Mouse (Mus musculus) MEL (cell line): ENCODE data around the gene Tapbp. TPM values are rescaled to one million over a fixed set of nuclear protein-coding genes. Genes with fewer than 3 reads are reported as not detected.

Experiments
- DNase-seq: peaks from one replicate; pipeline ENCODE4 v3.0.0; 2011; ENCODE audit warnings: low read depth, low spot score
- H3K27ac ChIP-seq: 2 replicates; pipeline ENCODE4 v1.5.1; 2012; ENCODE audit warnings: low read depth, mild to moderate bottlenecking, control low read depth, low read length, moderate library complexity; ENCODE audit not compliant: control insufficient read depth
- H3K27me3 ChIP-seq, 2 experiments: fragments of 150-350 bp in 1 of 2; sonication (generic) in 1 of 2; 2 replicates each; pipeline ENCODE4 v1.6.1; 2012; ENCODE audit warnings: low read length in 2 of 2, mild to moderate bottlenecking in 2 of 2, improper control_type of control experiment in 1 of 2, moderate library complexity in 1 of 2; ENCODE audit not compliant: insufficient read depth in 2 of 2, control insufficient read depth in 1 of 2
- H3K36me3 ChIP-seq, 2 experiments: 2 replicates each; pipeline ENCODE4 v1.6.1; 2012 to 2014; ENCODE audit warnings: low read length in 2 of 2, improper control_type of control experiment in 1 of 2, inconsistent platforms in 1 of 2, mild to moderate bottlenecking in 1 of 2; ENCODE audit not compliant: insufficient read depth in 2 of 2, control insufficient read depth in 1 of 2
- H3K4me1 ChIP-seq, 2 experiments: fragments of 150-350 bp in 1 of 2; sonication (generic) in 1 of 2; 2 replicates each; pipeline ENCODE4 v1.6.1; 2012; ENCODE audit warnings: low read length in 2 of 2, improper control_type of control experiment in 1 of 2, mild to moderate bottlenecking in 1 of 2; ENCODE audit not compliant: insufficient read depth in 2 of 2, control insufficient read depth in 1 of 2
- H3K4me3 ChIP-seq, 2 experiments: fragments of 150-350 bp in 1 of 2; sonication (generic) in 1 of 2; 2 replicates each; pipeline ENCODE4 v1.5.1; 2012; ENCODE audit warnings: low read depth in 2 of 2, low read length in 2 of 2, mild to moderate bottlenecking in 2 of 2, moderate library complexity in 2 of 2, control low read depth in 1 of 2, improper control_type of control experiment in 1 of 2; ENCODE audit not compliant: control insufficient read depth in 1 of 2, insufficient read depth in 1 of 2
- H3K79me2 ChIP-seq: 2 replicates; pipeline ENCODE4 v1.6.1; 2012; ENCODE audit warnings: mild to moderate bottlenecking, low read length, moderate library complexity; ENCODE audit not compliant: control insufficient read depth, poor library complexity, insufficient read depth
- H3K9ac ChIP-seq: 2 replicates; pipeline ENCODE4 v1.6.1; 2012; ENCODE audit warnings: low read depth, mild to moderate bottlenecking, control low read depth, low read length, moderate library complexity; ENCODE audit not compliant: control insufficient read depth, poor library complexity, severe bottlenecking
- H3K9me3 ChIP-seq: fragments of 150-350 bp; sonication (generic); replicated peaks from 2 replicates; pipeline ENCODE4 v1.6.1; 2012; ENCODE audit warnings: mild to moderate bottlenecking, low read length, improper control_type of control experiment, moderate library complexity; ENCODE audit not compliant: insufficient read depth
- CTCF ChIP-seq, 3 experiments: IDR thresholded peaks in 2 of 3; conservative IDR thresholded peaks in 1 of 3; 2 replicates each; pipeline ENCODE4 v1.5.1; 2011 to 2012; ENCODE audit warnings: low read length in 3 of 3, low read depth in 2 of 3, mild to moderate bottlenecking in 2 of 3, improper control_type of control experiment in 1 of 3, inconsistent platforms in 1 of 3, mixed read lengths in 1 of 3, moderate library complexity in 1 of 3; ENCODE audit not compliant: control insufficient read depth in 1 of 3, insufficient read depth in 1 of 3, poor library complexity in 1 of 3, severe bottlenecking in 1 of 3
- E2F4 ChIP-seq: IDR thresholded peaks from 2 replicates; pipeline ENCODE4 v1.6.1; 2011; ENCODE audit warnings: low read depth, low read length, improper control_type of control experiment, borderline replicate concordance
- ELF1 ChIP-seq: IDR thresholded peaks from 2 replicates; pipeline ENCODE4 v1.6.1; 2014; ENCODE audit warnings: low read depth, mild to moderate bottlenecking, inconsistent platforms, low read length, improper control_type of control experiment, moderate library complexity
- GATA1 ChIP-seq: IDR thresholded peaks from 2 replicates; pipeline ENCODE4 v1.6.1; 2011; ENCODE audit warnings: low read depth, low read length, improper control_type of control experiment
- HCFC1 ChIP-seq: IDR thresholded peaks from 2 replicates; pipeline ENCODE4 v1.6.1; 2012; ENCODE audit warnings: low read depth, mild to moderate bottlenecking, inconsistent platforms, low read length, improper control_type of control experiment, moderate library complexity
- KAT2A ChIP-seq: conservative IDR thresholded peaks from 2 replicates; pipeline ENCODE4 v1.6.1; 2012; ENCODE audit warnings: low read depth, low read length, improper control_type of control experiment, inconsistent platforms
- MAFK ChIP-seq: IDR thresholded peaks from 2 replicates; pipeline ENCODE4 v1.6.1; 2011; ENCODE audit warnings: low read depth, mild to moderate bottlenecking, low read length, improper control_type of control experiment, borderline replicate concordance
- MAX ChIP-seq: IDR thresholded peaks from 2 replicates; pipeline ENCODE4 v1.6.1; 2011; ENCODE audit warnings: low read length, improper control_type of control experiment
- MAZ ChIP-seq: IDR thresholded peaks from 2 replicates; pipeline ENCODE4 v1.6.1; 2012; ENCODE audit warnings: low read depth, mild to moderate bottlenecking, inconsistent platforms, low read length, improper control_type of control experiment
- MEF2A ChIP-seq: IDR thresholded peaks from 2 replicates; pipeline ENCODE4 v1.6.1; 2014; ENCODE audit warnings: low read depth, mild to moderate bottlenecking, inconsistent platforms, low read length, improper control_type of control experiment; ENCODE audit not compliant: poor library complexity, insufficient replicate concordance, severe bottlenecking; ENCODE audit errors: extremely low read depth
- MXI1 ChIP-seq: IDR thresholded peaks from 2 replicates; pipeline ENCODE4 v1.6.1; 2011; ENCODE audit warnings: mild to moderate bottlenecking, low read depth, low read length, improper control_type of control experiment
- MYC ChIP-seq: IDR thresholded peaks from 2 replicates; pipeline ENCODE4 v1.6.1; 2011; ENCODE audit warnings: low read depth, mild to moderate bottlenecking, low read length, improper control_type of control experiment, moderate library complexity
- NELFE ChIP-seq: IDR thresholded peaks from 2 replicates; pipeline ENCODE4 v1.6.1; 2011; ENCODE audit warnings: low read depth, low read length, improper control_type of control experiment
- POLR2A ChIP-seq, 2 experiments: IDR thresholded peaks; 2 replicates each; pipeline ENCODE4 v1.6.1; 2011 to 2012; ENCODE audit warnings: low read length in 2 of 2, mild to moderate bottlenecking in 2 of 2, control low read depth in 1 of 2, improper control_type of control experiment in 1 of 2, low read depth in 1 of 2, moderate library complexity in 1 of 2; ENCODE audit not compliant: control insufficient read depth in 1 of 2, insufficient read depth in 1 of 2, poor library complexity in 1 of 2
- POLR2AphosphoS5 ChIP-seq: IDR thresholded peaks from 2 replicates; pipeline ENCODE4 v1.6.1; 2012; ENCODE audit warnings: low read depth, borderline replicate concordance, mild to moderate bottlenecking, inconsistent platforms, low read length, moderate library complexity, mixed read lengths
- SMC3 ChIP-seq: IDR thresholded peaks from 2 replicates; pipeline ENCODE4 v1.6.1; 2011; ENCODE audit warnings: low read depth, low read length, improper control_type of control experiment
- UBTF ChIP-seq: IDR thresholded peaks from 2 replicates; pipeline ENCODE4 v1.6.1; 2012; ENCODE audit warnings: low read depth, mild to moderate bottlenecking, inconsistent platforms, low read length, improper control_type of control experiment, moderate library complexity, borderline replicate concordance; ENCODE audit not compliant: insufficient read depth
- USF1 ChIP-seq: IDR thresholded peaks from 2 replicates; pipeline ENCODE4 v1.6.1; 2014; ENCODE audit warnings: low read depth, mild to moderate bottlenecking, inconsistent platforms, low read length, improper control_type of control experiment, moderate library complexity
- USF2 ChIP-seq, 2 experiments: IDR thresholded peaks; 2 replicates each; pipeline ENCODE4 v1.6.1; 2011 to 2012; ENCODE audit warnings: improper control_type of control experiment in 2 of 2, low read length in 2 of 2, borderline replicate concordance in 1 of 2, inconsistent platforms in 1 of 2, low read depth in 1 of 2, mild to moderate bottlenecking in 1 of 2; ENCODE audit not compliant: insufficient read depth in 1 of 2
- ZC3H11A ChIP-seq: IDR thresholded peaks from 2 replicates; pipeline ENCODE4 v1.6.1; 2012; ENCODE audit warnings: low read depth, mild to moderate bottlenecking, inconsistent platforms, low read length, improper control_type of control experiment
- ZNF384 ChIP-seq: IDR thresholded peaks from 2 replicates; pipeline ENCODE4 v1.6.1; 2012; ENCODE audit warnings: low read depth, mild to moderate bottlenecking, inconsistent platforms, low read length, improper control_type of control experiment
- polyA plus RNA-seq, 2 experiments: library from polyadenylated mRNA; stranded (reverse) in 1 of 2; unstranded in 1 of 2; fragments of >175 nt in 1 of 2; fragments of >200 nt in 1 of 2; gene quantifications; 2 replicates each; pipeline versions ENCODE4 v1.2.1 to v1.2.4; 2012; ENCODE audit warnings: low replicate concordance in 2 of 2, low read depth in 1 of 2; ENCODE audit not compliant: insufficient read length in 2 of 2, insufficient read depth in 1 of 2, missing spikeins in 1 of 2
- total RNA-seq: library from RNA; depleted of rRNA; stranded (reverse); fragments of 300-350 nt; gene quantifications from 2 replicates; pipeline ENCODE4 v1.2.3, GENCODE M21; 2012

Tapbp gene
- total and polyA plus RNA-seq, 3 experiments: 24.3 to 33.3 TPM; not detected in 1

DNA sequence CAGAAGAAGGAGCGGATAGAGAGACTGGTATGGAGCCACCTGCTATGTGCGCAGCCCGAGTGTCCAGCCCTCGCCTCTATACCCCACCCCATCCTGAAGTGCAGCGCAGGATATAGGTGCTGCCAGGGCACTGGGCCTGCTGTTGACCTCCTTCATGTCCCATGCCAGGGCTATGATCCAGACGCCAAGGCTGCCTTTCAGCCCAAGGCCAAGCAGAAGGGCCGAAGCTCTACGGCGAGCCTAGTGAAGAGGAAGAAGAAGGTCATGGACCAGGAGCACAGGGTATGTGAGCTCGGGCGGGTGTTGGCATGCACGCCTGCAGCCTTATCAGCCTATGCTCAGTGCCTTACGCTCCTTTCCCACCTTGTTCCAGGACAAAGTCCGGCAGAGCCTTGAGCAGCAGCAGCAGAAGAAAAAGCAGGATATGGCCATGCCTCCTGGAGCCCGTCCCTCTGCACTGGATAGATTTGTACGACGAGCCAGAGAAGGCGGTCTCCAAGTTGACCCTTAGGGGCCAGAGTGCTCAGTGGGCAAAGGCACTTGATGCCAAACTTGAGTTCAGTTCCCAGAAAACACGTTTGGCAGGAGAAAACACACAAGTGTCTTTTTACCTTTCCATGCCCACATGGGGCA is 33.3 kb downstream of the Tapbp start:
- Histone ChIP-seq H3K27ac (no peak overlapping the region), H3K79me2 (peaks cover 16% of the 10 kb centered on the region), H3K9me3 (no peaks in the 10 kb centered on the region), H3K9ac (no peak overlapping the region), H3K36me3 (peaks cover 9 to 13% of the 10 kb centered on the region in 2 experiments), H3K4me1 (peaks cover 0 to 13% of the 10 kb centered on the region in 2 experiments; a peak in 2 of 4 replicates), H3K27me3 (no peaks in the 10 kb centered on the region), H3K4me3 (no peak overlapping the region)
- no peak for DNase-seq
- TF ChIP-seq NELFE: no peak
- TF ChIP-seq E2F4: no peak
- TF ChIP-seq HCFC1: no peak
- TF ChIP-seq UBTF: no peak
- no peak for TF ChIP-seq MYC
- no peak for TF ChIP-seq MAZ

DNA sequence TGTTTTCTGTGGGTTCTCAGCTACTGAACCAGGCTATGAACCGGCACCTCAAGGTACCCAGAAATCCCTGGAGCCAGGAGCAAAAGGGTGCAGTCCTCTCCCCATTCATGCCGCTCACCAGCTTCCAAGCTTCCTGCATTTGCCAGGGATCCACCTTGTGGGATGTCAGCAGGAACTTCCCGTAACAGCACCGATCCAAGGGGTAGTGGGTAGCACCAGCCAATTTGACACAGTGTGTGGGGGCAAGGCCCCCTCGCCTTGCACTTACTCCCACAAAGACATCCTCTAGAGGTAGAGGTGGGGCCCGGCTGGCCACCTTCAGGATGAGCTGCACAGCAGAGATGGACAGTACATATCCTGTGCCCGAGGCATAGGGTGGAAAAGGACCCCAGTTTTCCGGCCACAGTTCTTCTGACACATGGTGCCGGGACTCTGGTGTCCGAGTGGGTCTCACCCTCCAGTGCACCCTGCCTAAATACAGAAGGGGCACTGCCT is 34.5 kb downstream of the Tapbp start:
- H3K36me3 ChIP-seq: peaks cover 13% of the 10 kb centered on the region in 2 experiments
- peaks cover 28% of the 10 kb centered on the region for H3K79me2 ChIP-seq
- DNase-seq: peak; percentile 41
- TF ChIP-seq MXI1 (no peak), POLR2A (IDR thresholded peaks at IDR 0.05; ENCODE audit: control insufficient read depth in 1 of 2, insufficient read depth in 1 of 2, low read depth in 1 of 2, low read length in 2 of 2, poor library complexity in 1 of 2) (no peak), POLR2AphosphoS5 (peak; percentile 38; the same call in 1 of the 2 replicates)
- no peak overlapping the region for H3K4me3 ChIP-seq
- peak overlapping the region; percentile 81; the same call in 1 of the 2 replicates for H3K9ac ChIP-seq
- peaks cover 0 to 13% of the 10 kb centered on the region in 2 experiments; a peak in 2 of 4 replicates for H3K4me1 ChIP-seq
- H3K9me3 ChIP-seq: no peaks in the 10 kb centered on the region
- H3K27me3 ChIP-seq: no peaks in the 10 kb centered on the region
- no peak overlapping the region for H3K27ac ChIP-seq

DNA sequence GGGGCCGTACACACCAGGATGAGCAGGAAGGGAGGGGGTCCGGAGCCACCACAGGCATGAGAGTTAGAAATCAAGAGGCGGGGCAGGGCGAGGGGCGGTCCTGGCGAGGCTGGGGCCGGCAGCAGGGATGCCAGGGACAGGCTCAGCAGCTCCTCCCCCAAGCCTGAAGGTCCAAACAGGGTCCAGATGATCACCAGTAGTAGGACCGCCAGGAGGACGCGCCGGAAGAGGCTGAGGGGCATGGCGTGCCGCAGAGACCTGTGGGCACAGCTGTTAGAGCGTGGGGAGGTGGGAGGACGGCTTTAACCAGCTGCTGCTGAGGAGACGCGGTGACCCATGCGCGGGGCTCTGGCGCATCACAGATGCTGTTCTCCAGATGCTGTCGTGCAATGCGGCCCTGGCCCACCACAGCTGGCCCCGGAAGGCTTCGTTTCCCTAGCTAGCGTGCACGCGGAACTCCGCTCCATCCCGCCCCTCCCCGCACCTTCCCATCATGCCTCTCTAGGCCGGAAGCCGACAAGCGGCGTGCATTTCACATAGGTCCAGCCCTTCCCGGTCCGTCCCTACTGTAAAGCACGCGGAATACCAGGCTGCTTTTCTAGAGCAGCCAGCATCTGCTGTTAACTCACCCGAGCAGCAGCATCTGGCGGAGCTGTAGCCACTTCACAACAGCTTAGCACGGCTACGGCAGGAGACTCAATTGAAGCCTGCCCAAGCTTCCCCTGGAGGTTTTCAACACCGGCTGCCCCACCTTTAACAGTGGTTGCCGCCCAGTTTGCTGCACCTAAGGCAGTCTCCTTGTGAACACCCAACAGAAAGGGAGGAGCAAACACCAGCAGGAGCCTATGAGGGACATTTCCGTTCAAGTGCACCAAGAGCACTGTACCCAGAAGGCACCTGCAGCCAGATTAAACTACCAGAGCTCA is 35.6 kb downstream of the Tapbp start, which contains the start of gene B3galt4:
Gene B3galt4 (minus strand): TSS at position 468 of the 926 bp plus-strand sequence.
- H3K4me1 ChIP-seq: peaks cover 0 to 13% of the 10 kb centered on the region in 2 experiments; a peak in 2 of 4 replicates
- DNase-seq: peak; percentile 95
- TF ChIP-seq MYC (peak; percentile 89), ELF1 (peak; percentile 89), MAX (peak; percentile 88), MAFK (no peak), USF2 (IDR thresholded peaks at IDR 0.05; ENCODE audit: borderline replicate concordance in 1 of 2, insufficient read depth in 1 of 2, low read depth in 1 of 2, low read length in 2 of 2) (no peak), SMC3 (peak; percentile 47), UBTF (0 out of 2 replicates have a peak, but pooled peaks have one; percentile 79), USF1 (no peak), MEF2A (no peak), CTCF (IDR thresholded peaks at IDR 0.05 in 2 of 3, conservative IDR thresholded peaks at IDR 0.05 in 1 of 3; ENCODE audit: control insufficient read depth in 1 of 3, insufficient read depth in 1 of 3, low read depth in 2 of 3, low read length in 3 of 3, poor library complexity in 1 of 3, severe bottlenecking in 1 of 3) (no peak), ZC3H11A (no peak), KAT2A (no peak; the same call in 1 of the 2 replicates), GATA1 (0 out of 2 replicates have a peak, but pooled peaks have one; percentile 11), NELFE (peak; percentile 59), HCFC1 (peak; percentile 84), ZNF384 (no peak)

More for the DNA sequence above, 35.6 kb downstream of the Tapbp start, which contains the start of gene B3galt4:
- Histone ChIP-seq H3K27ac (peak within 1 kb of the TSS; percentile 95), H3K27me3 (no peaks in the 10 kb centered on the region), H3K9me3 (no peaks in the 10 kb centered on the region), H3K4me3 (peak within 1 kb of the TSS; percentile 16 to 82; a peak in 3 of 4 replicates), H3K79me2 (peaks cover 34% of the 10 kb centered on the region), H3K36me3 (peaks cover 12 to 13% of the 10 kb centered on the region in 2 experiments), H3K9ac (peak within 1 kb of the TSS; percentile 99)
